Mouse (Mus musculus) myocyte (in vitro differentiated cells): ENCODE data around the gene Lgals9.

Experiments used
- MAX ChIP-seq: IDR thresholded peaks from one replicate; pipeline ENCODE4 v1.6.1; 2011; ENCODE audit warnings: low read depth, mild to moderate bottlenecking, control low read depth
- MYOG ChIP-seq, 3 experiments: IDR thresholded peaks; one replicate each; pipeline ENCODE4 v1.6.1; 2011; ENCODE audit warnings: control low read depth in 2 of 3, low read depth in 2 of 3, mild to moderate bottlenecking in 2 of 3; ENCODE audit not compliant: insufficient read length in 2 of 3, control insufficient read depth in 1 of 3, insufficient read depth in 1 of 3
- POLR2A ChIP-seq: IDR thresholded peaks from one replicate; pipeline ENCODE4 v1.6.1; 2011; ENCODE audit warnings: low read depth, mild to moderate bottlenecking, control low read depth, moderate library complexity; ENCODE audit not compliant: insufficient read length
- POLR2AphosphoS2 ChIP-seq: IDR thresholded peaks from one replicate; pipeline ENCODE4 v1.6.1; 2011; ENCODE audit warnings: low read depth, control low read depth; ENCODE audit not compliant: insufficient read length
- REST ChIP-seq: IDR thresholded peaks from one replicate; pipeline ENCODE4 v1.6.1; 2011; ENCODE audit warnings: mild to moderate bottlenecking, control low read depth, moderate library complexity; ENCODE audit not compliant: insufficient read depth, insufficient read length
- TCF12 ChIP-seq: IDR thresholded peaks from one replicate; pipeline ENCODE4 v1.6.1; 2011; ENCODE audit warnings: mild to moderate bottlenecking, control low read depth; ENCODE audit not compliant: poor library complexity, insufficient read depth, severe bottlenecking
- TCF3 ChIP-seq: IDR thresholded peaks from one replicate; pipeline ENCODE4 v1.6.1; 2011; ENCODE audit warnings: low read depth, control low read depth; ENCODE audit not compliant: insufficient read length

DNA sequence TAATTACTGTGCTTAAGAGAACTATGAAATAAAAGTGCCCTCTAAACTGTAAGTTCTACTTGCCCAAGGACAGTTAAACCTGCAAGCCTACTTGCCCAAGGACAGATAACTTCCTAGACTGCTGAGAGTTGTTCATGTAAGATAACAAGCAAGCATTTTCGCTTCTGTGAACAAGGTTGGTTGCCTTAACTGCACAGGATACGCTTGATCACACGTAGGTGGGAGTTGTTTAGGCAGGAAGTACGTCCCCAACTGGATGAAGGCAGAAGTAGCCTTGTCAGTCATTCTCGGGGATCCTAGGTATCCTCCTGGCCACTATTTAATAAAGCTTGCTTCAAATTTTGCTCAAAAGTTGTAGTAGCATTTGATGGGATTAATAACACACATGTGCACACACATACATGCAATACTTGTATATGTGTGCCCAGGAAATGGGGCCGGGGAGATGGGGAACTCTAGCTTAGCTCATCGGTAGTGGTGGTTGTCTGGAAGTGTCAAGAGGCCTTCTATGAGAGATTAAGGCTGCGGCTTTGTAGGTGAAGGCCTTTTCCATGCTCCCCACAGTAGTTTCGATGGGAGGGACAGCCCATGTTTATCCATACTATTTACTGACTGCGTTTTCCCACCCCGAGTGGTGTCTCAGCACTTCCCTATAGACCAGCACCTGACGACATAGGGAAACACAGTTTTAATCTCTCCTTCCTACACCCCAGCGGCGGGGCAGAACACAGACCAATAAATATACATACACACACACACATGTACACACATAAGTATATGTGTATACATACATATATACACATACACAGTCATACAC lies 21.0 kb upstream of the Lgals9 start:
- TF ChIP-seq MAX: no peak
- no peak for TF ChIP-seq POLR2A
- TF ChIP-seq TCF12: no peak
- no peak for TF ChIP-seq TCF3
- TF ChIP-seq REST: no peak
- no peak for TF ChIP-seq POLR2AphosphoS2
- no peak for TF ChIP-seq MYOG (IDR thresholded peaks at IDR 0.05; ENCODE audit: control insufficient read depth in 1 of 3, insufficient read depth in 1 of 3, insufficient read length in 2 of 3, low read depth in 2 of 3)
